ENCODE assay signal across 10 mouse cellular contexts in genomic region chr13:42403231-42404020, GRCm38 (mm10).
A peak's percentile ranks its signal among the peaks of the same experiment; 100 is the strongest.
DNase-seq lines count a peak whose midpoint lies in the region; ATAC-seq lines count a peak whose summit lies in the region.
"Had no signal": no experiment of that assay in that cellular context is flagged by ENCODE, and none has a peak within 500 bp of the region (broad histone marks: within the 10 kb centered on the region; RNA-seq: fewer than 3 reads in every experiment).

No protein-coding gene starts in this region.

- DNase-seq in right cerebral cortex, adult 18-20 months: peak; percentile 87
- DNase-seq in right cerebral cortex, postnatal 4 days: no peak
- DNase-seq in cerebellum, postnatal 10 days: peak; percentile 9 to 13
- peak; percentile 12 for DNase-seq in heart, postnatal 4 days
- peak; percentile 52 to 56 for DNase-seq in right cerebral cortex, postnatal 10 days (ENCODE audit: low spot score in 2 of 2)
- no peak for DNase-seq in kidney, adult 18-20 months
- DNase-seq in B cell, adult 2 months: no peak
- DNase-seq: liver, embryonic 13.5 days had no signal

- no peak for ATAC-seq in megakaryocyte progenitor cell, adult 5-6 weeks (replicated peaks; ENCODE audit: poor library complexity)
- ATAC-seq: Patski had no signal

Comparison
In these comparisons a context has a peak if more than half of its experiments do, and no peak if none do; other contexts are left out.
1. DNase-seq: peak in right cerebral cortex, adult 18-20 months (single experiment), cerebellum, postnatal 10 days (2 of 2), heart, postnatal 4 days (single experiment) and right cerebral cortex, postnatal 10 days (2 of 2); none in right cerebral cortex, postnatal 4 days (single experiment), kidney, adult 18-20 months (single experiment) and B cell, adult 2 months (0 of 2).